Mouse (Mus musculus) heart, embryonic 14.5 days (tissue): ENCODE measurements at regions not wholly inside any gene's neighbourhood (a gene's known extent, or its start where the extent isn't known, plus 50 kb on each side); places are given as distances from the start of the nearest gene placed in this dataset. TPM values are rescaled to one million over a fixed set of nuclear protein-coding genes. Genes with fewer than 3 reads are reported as not detected.

ENCODE experiments used
- microRNA-seq: library from miRNA; unstranded; fragments of <30 nt; microRNA quantifications from one replicate; pipeline ENCODE4, GENCODE M21; 2016

Small RNA genes in the stretch of these regions (microRNA-seq; reads per million reads assigned to microRNA genes)
- gene Gm25693, result not detected
